Comparison of ENCODE assay signal across 9 mouse cellular contexts in genomic region chr2:28518231-28518630, GRCm38 (mm10). TPM values are rescaled to one million over a fixed set of nuclear protein-coding genes. Genes with fewer than 3 reads are reported as not detected.
DNase-seq lines count a peak whose midpoint lies in the region; ATAC-seq and TF ChIP-seq lines count a peak whose summit lies in the region.
"Had no signal": no experiment of that assay in that cellular context is flagged by ENCODE, and none has a peak within 500 bp of the region (broad histone marks: within the 10 kb centered on the region; RNA-seq: fewer than 3 reads in every experiment).

No protein-coding gene starts in this region.

- TF ChIP-seq CTCF in cortical plate, adult 2 months (IDR thresholded peaks at IDR 0.05; ENCODE audit: extremely low read depth, insufficient read depth, low read length) = no peak

- peak overlapping the region; percentile 27; the same call in 1 of the 2 replicates for H3K4me2 ChIP-seq in hindbrain, embryonic 13.5 days
- H3K4me2 ChIP-seq in hindbrain, embryonic 11.5 days (replicated peaks; ENCODE audit: low read depth, low read length) = no peak overlapping the region
- H3K4me2 ChIP-seq in midbrain, embryonic 14.5 days (ENCODE audit: low read length) = peak overlapping the region; percentile 32

- H3K9ac ChIP-seq in hindbrain, embryonic 13.5 days = peak overlapping the region; percentile 53
- no peak overlapping the region for H3K9ac ChIP-seq in hindbrain, embryonic 11.5 days (ENCODE audit: low read depth, low read length)
- no peak overlapping the region; the same call in 1 of the 2 replicates for H3K9ac ChIP-seq in midbrain, embryonic 14.5 days (replicated peaks; ENCODE audit: low read length)

- no peak overlapping the region for H3K4me3 ChIP-seq in hindbrain, embryonic 13.5 days
- H3K4me3 ChIP-seq in hindbrain, embryonic 11.5 days (ENCODE audit: low read depth, low read length) = no peak overlapping the region
- H3K4me3 ChIP-seq in cortical plate, adult 2 months (ENCODE audit: insufficient read depth, low read length) = no peak overlapping the region
- no peak overlapping the region for H3K4me3 ChIP-seq in midbrain, embryonic 14.5 days (replicated peaks; ENCODE audit: low read depth, low read length)

- 17% methylated on average over 2 of the region's 2 CpGs for WGBS in hindbrain, embryonic 13.5 days
- WGBS in hindbrain, embryonic 11.5 days = 50% methylated on average over 2 of the region's 2 CpGs
- 10% methylated on average over 2 of the region's 2 CpGs for WGBS in midbrain, embryonic 14.5 days

- no peaks in the 10 kb centered on the region for H3K27me3 ChIP-seq in hindbrain, embryonic 13.5 days
- no peaks in the 10 kb centered on the region for H3K27me3 ChIP-seq in hindbrain, embryonic 11.5 days (ENCODE audit: control insufficient read depth, insufficient read depth, low read length)
- H3K27me3 ChIP-seq in midbrain, embryonic 14.5 days (ENCODE audit: control insufficient read depth, insufficient read depth, low read length) = no peaks in the 10 kb centered on the region

- peaks cover 33% of the 10 kb centered on the region for H3K36me3 ChIP-seq in hindbrain, embryonic 13.5 days
- H3K36me3 ChIP-seq in hindbrain, embryonic 11.5 days (ENCODE audit: control insufficient read depth, insufficient read depth, low read length) = no peaks in the 10 kb centered on the region
- H3K36me3 ChIP-seq in midbrain, embryonic 14.5 days (ENCODE audit: control insufficient read depth, insufficient read depth, low read length) = peaks cover 22% of the 10 kb centered on the region

- no peak for DNase-seq in hindbrain, embryonic 11.5 days (ENCODE audit: low spot score)
- DNase-seq in CD4-positive helper T cell, adult 2 months (ENCODE audit: low read depth, low spot score) = peak; percentile 91
- peak; percentile 71 for DNase-seq in midbrain, embryonic 14.5 days
- no peak for DNase-seq in lung, postnatal 10 days
- DNase-seq in adrenal gland, adult 2 months = no peak

- no peak for ATAC-seq in hindbrain, embryonic 13.5 days (ENCODE audit: low FRiP score)
- ATAC-seq in hindbrain, embryonic 11.5 days (ENCODE audit: low FRiP score) = no peak
- ATAC-seq in midbrain, embryonic 14.5 days (ENCODE audit: low FRiP score, low TSS enrichment) = no peak
- ATAC-seq in monocyte, adult 5-6 weeks (replicated peaks; ENCODE audit: insufficient number of reproducible peaks, low FRiP score, low TSS enrichment, poor library complexity, severe bottlenecking) = no peak

- peak overlapping the region; percentile 55 for H3K27ac ChIP-seq in hindbrain, embryonic 13.5 days
- no peak overlapping the region for H3K27ac ChIP-seq in hindbrain, embryonic 11.5 days (ENCODE audit: low read depth, low read length)
- peak overlapping the region; percentile 49 for H3K27ac ChIP-seq in cortical plate, adult 2 months (ENCODE audit: insufficient read depth, low read length)
- H3K27ac ChIP-seq in midbrain, embryonic 14.5 days (replicated peaks; ENCODE audit: low read depth, low read length) = peak overlapping the region; percentile 50

- TF ChIP-seq POLR2A in cortical plate, adult 2 months (IDR thresholded peaks at IDR 0.05; ENCODE audit: extremely low read depth, insufficient read depth, low read length) = no peak

- no peaks in the 10 kb centered on the region for H3K9me3 ChIP-seq in hindbrain, embryonic 13.5 days
- no peaks in the 10 kb centered on the region for H3K9me3 ChIP-seq in hindbrain, embryonic 11.5 days (ENCODE audit: control insufficient read depth, low read length)
- H3K9me3 ChIP-seq in midbrain, embryonic 14.5 days (ENCODE audit: control insufficient read depth, low read length) = no peaks in the 10 kb centered on the region

- peaks cover 90% of the 10 kb centered on the region for H3K4me1 ChIP-seq in hindbrain, embryonic 13.5 days (replicated peaks)
- H3K4me1 ChIP-seq in hindbrain, embryonic 11.5 days (replicated peaks; ENCODE audit: control insufficient read depth, insufficient read depth, low read length) = peaks cover 4% of the 10 kb centered on the region; the same call in 1 of the 2 replicates
- H3K4me1 ChIP-seq in cortical plate, adult 2 months (ENCODE audit: control insufficient read depth, insufficient read depth, low read length) = peaks cover 27% of the 10 kb centered on the region
- peaks cover 42% of the 10 kb centered on the region for H3K4me1 ChIP-seq in midbrain, embryonic 14.5 days (ENCODE audit: control insufficient read depth, insufficient read depth, low read length)

RNA-seq across cellular contexts. Expression of gene Ralgds, which starts 5.3 kb away (rescaled TPM):
- polyA plus RNA-seq in hindbrain, embryonic 13.5 days (2015; fragmentation: Nextera tagmentation; extraction: Ambion mirVana) = 78.9 and 87.9 TPM in 2 replicates
- 55.9 and 63.0 TPM in 2 replicates for polyA plus RNA-seq in hindbrain, embryonic 11.5 days (2014; fragmentation: Nextera tagmentation; extraction: Ambion mirVana)
- 107 and 112 TPM in 2 replicates for polyA plus RNA-seq in cortical plate, adult 2 months (2012; rRNA removed)
- 97.9 and 101 TPM in 2 replicates for polyA plus RNA-seq in midbrain, embryonic 14.5 days (2014; fragmentation: Nextera tagmentation; extraction: Ambion mirVana)
- 10 to 100 TPM; 23.3 to 45.5 TPM for total RNA-seq in adrenal gland, adult 2 months (2021)
- polyA plus RNA-seq in adrenal gland, adult 2 months (2012; rRNA removed) = 56.8 and 73.5 TPM in 2 replicates
- total RNA-seq in monocyte, adult 5-6 weeks (2017) = 3.5 to 14.6 TPM (median 9.2 TPM) in 3 replicates

RNA-seq across cellular contexts. Expression of gene Gm10134, which starts 12.3 kb away (rescaled TPM):
- 2.1 and 3.6 TPM in 2 replicates for polyA plus RNA-seq in hindbrain, embryonic 13.5 days (2015; fragmentation: Nextera tagmentation; extraction: Ambion mirVana)
- polyA plus RNA-seq in hindbrain, embryonic 11.5 days (2014; fragmentation: Nextera tagmentation; extraction: Ambion mirVana) = 0.73 TPM in 1 of 2 replicates, not detected in the other
- 0.79 TPM in 1 of 2 replicates, not detected in the other for polyA plus RNA-seq in cortical plate, adult 2 months (2012; rRNA removed)
- polyA plus RNA-seq in midbrain, embryonic 14.5 days (2014; fragmentation: Nextera tagmentation; extraction: Ambion mirVana) = 1.8 TPM in 1 of 2 replicates, not detected in the other
- 1 to 10 TPM in 1 of 2 experiments, not detected in 1; 2.2 TPM for total RNA-seq in adrenal gland, adult 2 months (2021)
- 0.42 TPM in 1 of 2 replicates, not detected in the other for polyA plus RNA-seq in adrenal gland, adult 2 months (2012; rRNA removed)
- total RNA-seq in monocyte, adult 5-6 weeks (2017) = not detected in 3 replicates
- total RNA-seq: granulocyte monocyte progenitor cell, adult 5-6 weeks had no signal

RNA-seq across cellular contexts. Expression of gene Gbgt1, which starts 21.5 kb away (rescaled TPM):
- polyA plus RNA-seq in hindbrain, embryonic 13.5 days (2015; fragmentation: Nextera tagmentation; extraction: Ambion mirVana) = 0.52 and 1.0 TPM in 2 replicates
- polyA plus RNA-seq in hindbrain, embryonic 11.5 days (2014; fragmentation: Nextera tagmentation; extraction: Ambion mirVana) = 0.38 and 1.1 TPM in 2 replicates
- polyA plus RNA-seq in cortical plate, adult 2 months (2012; rRNA removed) = 1.8 and 2.0 TPM in 2 replicates
- 1.3 TPM in 1 of 2 replicates, not detected in the other for polyA plus RNA-seq in midbrain, embryonic 14.5 days (2014; fragmentation: Nextera tagmentation; extraction: Ambion mirVana)
- total RNA-seq in adrenal gland, adult 2 months (2021) = 1 to 10 TPM; 3.7 to 4.6 TPM
- polyA plus RNA-seq in adrenal gland, adult 2 months (2012; rRNA removed) = 1.6 and 3.6 TPM in 2 replicates
- total RNA-seq in monocyte, adult 5-6 weeks (2017) = 0.76 to 1.8 TPM in 2 of 3 replicates, not detected in the other
- total RNA-seq: granulocyte monocyte progenitor cell, adult 5-6 weeks had no signal

RNA-seq across cellular contexts. Expression of gene Cel, which starts 45.0 kb away (rescaled TPM):
- 0.08 and 0.13 TPM in 2 replicates for polyA plus RNA-seq in hindbrain, embryonic 13.5 days (2015; fragmentation: Nextera tagmentation; extraction: Ambion mirVana)
- polyA plus RNA-seq in hindbrain, embryonic 11.5 days (2014; fragmentation: Nextera tagmentation; extraction: Ambion mirVana) = not detected in 2 replicates
- polyA plus RNA-seq in cortical plate, adult 2 months (2012; rRNA removed) = 0.06 and 0.08 TPM in 2 replicates
- not detected in 2 replicates for polyA plus RNA-seq in midbrain, embryonic 14.5 days (2014; fragmentation: Nextera tagmentation; extraction: Ambion mirVana)
- total RNA-seq in adrenal gland, adult 2 months (2021) = under 1 TPM in 1 of 2 experiments, not detected in 1; 0.14 TPM
- 0.06 TPM in 1 of 2 replicates, not detected in the other for polyA plus RNA-seq in adrenal gland, adult 2 months (2012; rRNA removed)
- not detected in 3 replicates for total RNA-seq in monocyte, adult 5-6 weeks (2017)
- total RNA-seq: granulocyte monocyte progenitor cell, adult 5-6 weeks had no signal

RNA-seq across cellular contexts. Expression of gene Mrps2, which starts 50.4 kb away (rescaled TPM):
- 51.9 and 52.6 TPM in 2 replicates for polyA plus RNA-seq in hindbrain, embryonic 13.5 days (2015; fragmentation: Nextera tagmentation; extraction: Ambion mirVana)
- 62.8 and 66.4 TPM in 2 replicates for polyA plus RNA-seq in hindbrain, embryonic 11.5 days (2014; fragmentation: Nextera tagmentation; extraction: Ambion mirVana)
- 37.2 and 38.8 TPM in 2 replicates for polyA plus RNA-seq in cortical plate, adult 2 months (2012; rRNA removed)
- polyA plus RNA-seq in midbrain, embryonic 14.5 days (2014; fragmentation: Nextera tagmentation; extraction: Ambion mirVana) = 47.0 and 51.2 TPM in 2 replicates
- total RNA-seq in adrenal gland, adult 2 months (2021) = 10 to 100 TPM; 60.4 to 65.2 TPM
- 46.0 and 61.1 TPM in 2 replicates for polyA plus RNA-seq in adrenal gland, adult 2 months (2012; rRNA removed)
- total RNA-seq in monocyte, adult 5-6 weeks (2017) = 6.6 to 12.3 TPM (median 7.7 TPM) in 3 replicates

Comparison
In these comparisons a context has a peak if more than half of its experiments do, and no peak if none do; other contexts are left out.
1. DNase-seq: peak in CD4-positive helper T cell, adult 2 months (single experiment) and midbrain, embryonic 14.5 days (single experiment); none in hindbrain, embryonic 11.5 days (single experiment), lung, postnatal 10 days (single experiment) and adrenal gland, adult 2 months (single experiment).